Mouse (Mus musculus) heart, adult 2 months (tissue): Measurements from ENCODE around the gene Wnt9a.

Source experiments
- CTCF ChIP-seq: fragments of 200-600 bp; IDR thresholded peaks from 2 replicates; pipeline ENCODE4 v1.8.1; 2022; ENCODE audit warnings: antibody characterized with exemption, mild to moderate bottlenecking, moderate library complexity
- EP300 ChIP-seq: fragments of 200-500 bp; IDR thresholded peaks from 2 replicates; pipeline ENCODE4 v1.6.1; 2011; ENCODE audit warnings: low read depth, low read length, control low read depth; ENCODE audit not compliant: insufficient read depth
- POLR2A ChIP-seq: fragments of 200-500 bp; IDR thresholded peaks from 2 replicates; pipeline ENCODE4 v1.6.1; 2011; ENCODE audit warnings: mild to moderate bottlenecking, low read depth, low read length, control low read depth; ENCODE audit not compliant: insufficient read depth

DNA sequence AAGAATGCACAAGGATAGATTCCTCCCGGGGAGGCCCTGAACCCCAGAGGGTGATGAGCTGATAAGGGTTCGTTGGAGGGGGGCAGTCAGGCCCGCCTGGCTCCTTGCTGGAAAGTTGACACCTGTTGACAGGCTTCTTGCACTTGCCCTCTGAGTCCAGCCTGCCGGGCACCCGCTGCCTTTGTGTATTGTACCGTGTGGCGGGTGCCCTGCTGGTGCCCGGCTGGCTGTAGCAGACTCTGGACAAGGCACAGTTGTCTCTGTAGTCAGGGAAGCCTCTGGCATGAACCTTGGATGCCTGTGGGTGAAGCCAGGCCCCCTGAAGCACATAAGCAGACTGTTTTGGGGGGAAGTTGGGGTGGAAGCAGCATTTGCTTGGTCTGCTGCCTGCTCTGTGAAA, 5.8 kb downstream of the Wnt9a start:
- TF ChIP-seq POLR2A (no peak), CTCF (no peak), EP300 (no peak)
